Mouse (Mus musculus) lung, embryonic 15.5 days (tissue): ENCODE results near the gene Rtf1. TPM values are rescaled to one million over a fixed set of nuclear protein-coding genes. Genes with fewer than 3 reads are reported as not detected.
"Not testable (repeated sequence)": the region's sequence is repeated elsewhere in the genome, so short reads cannot be mapped to it uniquely, and the experiment has no call there.

Source experiments
- ATAC-seq: fragments of 200-750 bp; cut with Nextera tagmentation; 2 replicates; pipeline ENCODE4 v1.8.0; 2017; ENCODE audit warnings: moderate number of reproducible peaks, borderline replicate concordance; ENCODE audit not compliant: low FRiP score, low TSS enrichment; ENCODE audit errors: extremely low read depth
- H3K27ac ChIP-seq: fragments of 300-500 bp; sonication (generic); 2 replicates; pipeline ENCODE4 v1.5.1; 2015; ENCODE audit warnings: moderate library complexity, mild to moderate bottlenecking, inconsistent platforms
- H3K27me3 ChIP-seq: fragments of 300-500 bp; sonication (generic); 2 replicates; pipeline ENCODE4 v1.6.1; 2015; ENCODE audit warnings: inconsistent platforms
- H3K36me3 ChIP-seq: fragments of 300-500 bp; sonication (generic); 2 replicates; pipeline ENCODE4 v1.6.1; 2015; ENCODE audit warnings: inconsistent platforms
- H3K4me1 ChIP-seq: fragments of 300-500 bp; sonication (generic); 2 replicates; pipeline ENCODE4 v1.6.1; 2015; ENCODE audit warnings: inconsistent platforms
- H3K4me2 ChIP-seq: fragments of 300-500 bp; sonication (generic); 2 replicates; pipeline ENCODE4 v1.6.1; 2015; ENCODE audit warnings: inconsistent platforms, mild to moderate bottlenecking, moderate library complexity
- H3K4me3 ChIP-seq: fragments of 300-500 bp; sonication (generic); 2 replicates; pipeline ENCODE4 v1.5.1; 2015; ENCODE audit warnings: mild to moderate bottlenecking, inconsistent platforms
- H3K9ac ChIP-seq: fragments of 300-500 bp; sonication (generic); 2 replicates; pipeline ENCODE4 v1.6.1; 2015; ENCODE audit warnings: inconsistent platforms
- H3K9me3 ChIP-seq: fragments of 300-500 bp; sonication (generic); 2 replicates; pipeline ENCODE4 v1.6.1; 2016; ENCODE audit warnings: inconsistent platforms
- WGBS: fragments of 180-500 bp; shearing (Covaris S2); methylation state at CpG from one replicate; pipeline ENCODE4 v1.1.7; 2015; 5-methylcytosine and 5-hydroxymethylcytosine counted together
- polyA plus RNA-seq: library from polyadenylated mRNA; unstranded; fragments of >200 nt; fragmentation: Nextera tagmentation; extraction: Ambion mirVana; gene quantifications from 2 replicates; pipeline ENCODE4 v1.2.1, GENCODE M21; 2015

Gene Rtf1
- polyA plus RNA-seq, 1 experiment from 2014 or later = 33.9 TPM

GRCm38 (mm10) chr2:119694826-119695225 is 20.0 kb downstream of the Rtf1 start:
- Histone ChIP-seq H3K27me3 (no peaks in the 10 kb centered on the region), H3K4me1 (no peaks in the 10 kb centered on the region), H3K27ac (no peak overlapping the region), H3K4me2 (no peak overlapping the region), H3K9me3 (no peaks in the 10 kb centered on the region), H3K36me3 (peaks cover 12% of the 10 kb centered on the region; the same call in 1 of the 2 replicates), H3K9ac (no peak overlapping the region), H3K4me3 (no peak overlapping the region)
- no peak for ATAC-seq
- WGBS = 88% methylated on average over 2 of the region's 2 CpGs

DNA sequence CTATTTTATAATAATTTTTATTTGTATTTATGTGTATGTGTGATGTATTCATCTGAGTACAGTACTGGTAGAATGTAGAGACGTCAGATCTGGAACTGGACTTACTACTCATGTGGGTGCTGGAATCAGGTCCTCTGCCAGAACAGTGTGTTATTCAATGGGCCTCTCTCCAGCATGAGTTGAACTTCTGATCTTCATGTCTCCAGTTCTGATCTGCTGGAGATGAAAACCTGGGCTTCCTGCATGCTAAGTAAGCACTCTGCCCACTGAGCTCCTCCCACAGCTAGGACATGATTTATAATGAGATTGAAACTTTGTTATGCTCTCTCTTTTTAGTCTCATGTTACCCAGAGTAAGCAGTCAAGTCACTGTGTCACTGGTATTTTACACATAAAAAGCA is 21.2 kb downstream of the Rtf1 start:
- 72% methylated on average over 1 of the region's 1 CpGs for WGBS
- no peaks in the 10 kb centered on the region for H3K4me1 ChIP-seq
- no peak for ATAC-seq
- H3K9me3 ChIP-seq = no peaks in the 10 kb centered on the region
- H3K9ac ChIP-seq = no peak overlapping the region
- no peak overlapping the region for H3K27ac ChIP-seq
- no peak overlapping the region for H3K4me3 ChIP-seq
- peaks cover 12% of the 10 kb centered on the region; the same call in 1 of the 2 replicates for H3K36me3 ChIP-seq
- H3K27me3 ChIP-seq = no peaks in the 10 kb centered on the region
- no peak overlapping the region for H3K4me2 ChIP-seq

DNA sequence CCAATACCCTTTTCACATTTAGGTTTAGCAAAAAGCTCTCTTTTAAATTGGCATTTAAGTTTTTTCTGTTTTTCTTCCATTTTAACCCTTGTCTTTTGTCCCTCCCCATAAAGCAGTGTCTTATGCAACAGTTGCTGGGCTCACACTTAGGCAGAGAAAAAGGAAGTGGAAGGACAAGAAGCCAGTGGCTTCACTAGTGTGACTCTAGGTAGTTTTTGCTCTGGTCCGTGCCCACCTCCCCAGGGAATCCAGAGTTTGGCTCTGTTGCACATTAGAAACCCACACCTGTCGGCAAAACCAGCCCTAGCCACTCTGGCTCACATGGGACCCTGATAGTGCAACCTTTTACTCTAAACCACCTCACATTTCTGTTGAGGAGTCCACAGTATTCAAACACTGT is 23.6 kb downstream of the Rtf1 start:
- WGBS = 88% methylated on average over 2 of the region's 2 CpGs
- no peak overlapping the region for H3K4me3 ChIP-seq
- no peak overlapping the region for H3K27ac ChIP-seq
- no peaks in the 10 kb centered on the region for H3K4me1 ChIP-seq
- no peaks in the 10 kb centered on the region for H3K9me3 ChIP-seq
- H3K36me3 ChIP-seq = peaks cover 10% of the 10 kb centered on the region; the same call in 1 of the 2 replicates
- H3K27me3 ChIP-seq = no peaks in the 10 kb centered on the region
- no peak overlapping the region for H3K4me2 ChIP-seq
- no peak overlapping the region for H3K9ac ChIP-seq
- no peak for ATAC-seq

DNA sequence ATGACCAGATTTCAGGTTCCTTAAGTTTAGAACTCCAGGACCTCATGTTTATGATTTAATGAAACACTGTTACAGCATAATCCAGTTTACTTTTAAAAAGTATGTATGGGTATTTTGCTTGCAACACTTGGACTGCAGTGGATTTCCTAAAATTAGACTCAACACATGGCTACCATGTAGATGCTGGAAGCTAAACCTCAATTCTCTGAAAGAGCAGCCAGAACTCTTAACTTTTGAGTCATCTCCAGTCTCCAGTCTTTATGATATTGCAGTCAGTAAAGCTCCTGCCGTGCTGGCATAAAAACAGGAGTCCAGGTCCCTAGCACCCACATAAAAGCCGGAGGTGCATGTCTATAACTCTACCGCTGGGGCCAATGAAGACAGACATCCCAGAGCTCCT is 25.1 kb downstream of the Rtf1 start:
- no peaks in the 10 kb centered on the region for H3K27me3 ChIP-seq
- no peak overlapping the region for H3K4me3 ChIP-seq
- ATAC-seq = no peak
- WGBS = 89% methylated on average over 3 of the region's 3 CpGs
- H3K36me3 ChIP-seq = peaks cover 8% of the 10 kb centered on the region; the same call in 1 of the 2 replicates
- no peak overlapping the region for H3K9ac ChIP-seq
- H3K4me1 ChIP-seq = no peaks in the 10 kb centered on the region
- no peak overlapping the region for H3K27ac ChIP-seq
- H3K4me2 ChIP-seq = no peak overlapping the region
- no peaks in the 10 kb centered on the region for H3K9me3 ChIP-seq

DNA sequence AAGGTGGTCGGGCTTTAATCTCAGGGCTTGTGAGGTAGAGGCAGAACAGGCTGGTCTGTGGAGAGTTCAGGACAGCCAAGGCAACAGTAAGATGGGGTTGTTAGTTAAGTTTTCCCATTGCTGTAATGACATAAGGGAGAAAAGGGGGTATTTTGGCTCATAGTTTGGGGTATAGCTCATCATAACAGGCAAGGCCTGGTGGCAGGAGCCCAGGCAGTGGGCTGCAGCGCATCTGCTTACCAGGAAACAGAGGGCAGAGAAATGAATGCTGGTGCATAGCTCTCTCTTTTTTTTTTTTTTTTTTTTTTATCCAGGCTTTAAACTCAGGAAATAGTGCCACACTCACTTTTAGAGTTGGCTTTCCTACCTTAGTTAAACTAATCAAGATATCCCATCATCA is 28.3 kb downstream of the Rtf1 start:
- H3K4me1 ChIP-seq = no peaks in the 10 kb centered on the region
- no peak overlapping the region for H3K4me3 ChIP-seq
- H3K9ac ChIP-seq = no peak overlapping the region
- 92% methylated on average over 2 of the region's 2 CpGs for WGBS
- ATAC-seq = no peak
- H3K36me3 ChIP-seq = peaks cover 28% of the 10 kb centered on the region
- no peak overlapping the region for H3K4me2 ChIP-seq
- no peak overlapping the region for H3K27ac ChIP-seq
- H3K9me3 ChIP-seq = no peaks in the 10 kb centered on the region
- no peaks in the 10 kb centered on the region for H3K27me3 ChIP-seq

DNA sequence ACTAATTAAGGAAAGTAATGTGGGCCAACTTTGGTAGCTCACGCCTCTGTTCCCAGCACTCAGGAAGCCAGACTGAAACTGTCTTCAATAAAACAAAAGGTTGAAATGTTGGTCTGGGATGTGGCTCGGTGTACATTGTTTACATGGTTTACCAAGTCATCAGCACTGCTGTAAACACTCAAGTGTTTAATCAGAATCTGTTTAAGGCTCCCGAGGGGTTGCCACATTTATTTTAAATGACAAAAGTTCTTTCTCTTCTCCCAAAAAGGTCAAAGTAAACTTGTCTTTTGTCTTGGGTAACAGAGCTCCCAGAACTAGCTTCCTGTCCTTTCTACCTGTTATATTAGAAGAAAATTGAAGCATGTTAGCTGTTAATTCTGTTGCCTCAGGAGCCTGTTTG is 32.8 kb downstream of the Rtf1 start:
- Histone ChIP-seq H3K36me3 (peaks cover 55% of the 10 kb centered on the region), H3K4me2 (no peak overlapping the region), H3K9me3 (no peaks in the 10 kb centered on the region), H3K27ac (no peak overlapping the region), H3K4me3 (no peak overlapping the region), H3K9ac (no peak overlapping the region), H3K4me1 (no peaks in the 10 kb centered on the region), H3K27me3 (no peaks in the 10 kb centered on the region)
- 73% methylated on average over 3 of the region's 3 CpGs for WGBS
- no peak for ATAC-seq

DNA sequence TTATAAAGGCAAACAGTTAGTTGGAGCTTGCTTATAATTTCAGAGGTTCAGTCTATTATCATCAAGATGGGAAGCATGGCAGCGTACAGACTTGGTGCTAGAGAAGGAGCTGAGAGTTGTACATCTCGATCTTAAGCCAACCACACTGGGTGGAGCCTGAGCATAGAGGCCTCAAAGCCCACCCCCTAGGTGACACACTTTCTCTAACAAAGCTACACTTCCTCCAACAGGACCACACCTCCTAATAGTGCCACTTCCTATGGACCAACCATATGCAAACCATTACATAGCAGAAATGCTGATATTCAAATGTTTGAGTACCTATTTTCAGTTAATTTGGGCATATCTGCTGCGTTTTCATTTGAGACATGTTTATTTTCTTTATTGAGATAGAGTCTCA is 35.1 kb downstream of the Rtf1 start:
- Histone ChIP-seq H3K27ac (no peak overlapping the region), H3K9ac (no peak overlapping the region), H3K36me3 (peaks cover 61% of the 10 kb centered on the region), H3K4me3 (no peak overlapping the region), H3K9me3 (no peaks in the 10 kb centered on the region), H3K4me2 (no peak overlapping the region), H3K4me1 (no peaks in the 10 kb centered on the region), H3K27me3 (no peaks in the 10 kb centered on the region)
- WGBS = 89% methylated on average over 3 of the region's 3 CpGs
- no peak for ATAC-seq

- not testable (repeated sequence) for ATAC-seq, H3K4me2 ChIP-seq, H3K27me3 ChIP-seq, H3K9me3 ChIP-seq, H3K4me1 ChIP-seq, H3K9ac ChIP-seq, H3K4me3 ChIP-seq, H3K27ac ChIP-seq
- 84% methylated on average over 2 of the region's 2 CpGs for WGBS
- H3K36me3 ChIP-seq = peaks cover 61% of the 10 kb centered on the region
These were observed 41.0 kb downstream of the Rtf1 start for GRCm38 (mm10) chr2:119715868-119716267.

DNA sequence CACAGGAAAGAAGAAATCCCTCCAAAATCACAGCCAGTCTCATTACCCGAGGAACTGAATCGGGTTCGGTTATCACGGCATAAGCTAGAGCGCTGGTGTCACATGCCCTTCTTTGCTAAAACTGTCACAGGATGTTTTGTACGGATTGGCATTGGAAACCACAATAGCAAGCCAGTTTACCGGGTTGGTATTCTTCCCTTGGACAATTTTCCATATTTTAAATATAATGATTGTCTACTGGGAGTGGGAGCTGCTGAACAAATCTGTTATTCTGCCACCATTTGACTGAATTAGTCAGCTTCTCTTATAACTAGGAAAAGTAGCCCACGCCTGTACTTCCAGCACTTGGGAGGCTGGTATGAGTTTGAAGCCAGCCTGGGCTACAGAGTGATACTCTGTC is 46.2 kb downstream of the Rtf1 start:
- H3K4me1 ChIP-seq = no peaks in the 10 kb centered on the region
- no peaks in the 10 kb centered on the region for H3K27me3 ChIP-seq
- no peak overlapping the region for H3K4me2 ChIP-seq
- no peak for ATAC-seq
- H3K4me3 ChIP-seq = no peak overlapping the region
- WGBS = 95% methylated on average over 8 of the region's 8 CpGs
- H3K36me3 ChIP-seq = peaks cover 79% of the 10 kb centered on the region
- no peak overlapping the region for H3K27ac ChIP-seq
- H3K9ac ChIP-seq = no peak overlapping the region
- no peaks in the 10 kb centered on the region for H3K9me3 ChIP-seq

DNA sequence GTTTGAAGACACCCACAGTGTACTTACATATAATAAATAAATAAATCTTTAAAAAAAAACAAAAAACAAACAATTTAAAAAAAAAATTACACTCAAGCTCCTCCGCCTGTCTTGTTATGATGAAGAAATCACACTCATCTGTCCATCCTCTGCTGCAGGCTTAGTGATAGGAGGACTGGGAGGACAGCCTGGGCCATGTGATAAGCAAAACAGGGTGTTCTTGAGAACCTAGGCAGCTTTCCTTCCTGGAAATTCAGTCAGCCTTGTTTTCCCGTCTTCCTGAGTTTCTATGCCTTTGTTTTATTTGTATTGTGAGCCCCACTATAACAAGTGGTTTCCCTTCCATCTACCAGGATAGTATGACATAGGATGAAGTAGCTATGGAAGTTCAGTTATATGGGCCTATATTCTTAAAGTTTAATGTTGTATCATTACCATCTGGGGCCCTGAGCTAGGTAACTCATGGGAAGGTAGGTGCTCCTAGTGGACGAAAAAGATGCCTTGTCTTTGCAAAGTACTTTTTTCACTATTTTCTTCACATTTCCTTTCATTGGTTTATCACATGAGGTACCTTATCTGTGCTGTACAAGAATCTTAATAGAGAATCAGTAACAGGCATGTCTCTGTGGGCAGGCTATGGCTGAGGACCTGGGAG is 53.0 kb downstream of the Rtf1 start:
- H3K27me3 ChIP-seq = no peaks in the 10 kb centered on the region
- WGBS = 89% methylated on average over 3 of the region's 3 CpGs

DNA sequence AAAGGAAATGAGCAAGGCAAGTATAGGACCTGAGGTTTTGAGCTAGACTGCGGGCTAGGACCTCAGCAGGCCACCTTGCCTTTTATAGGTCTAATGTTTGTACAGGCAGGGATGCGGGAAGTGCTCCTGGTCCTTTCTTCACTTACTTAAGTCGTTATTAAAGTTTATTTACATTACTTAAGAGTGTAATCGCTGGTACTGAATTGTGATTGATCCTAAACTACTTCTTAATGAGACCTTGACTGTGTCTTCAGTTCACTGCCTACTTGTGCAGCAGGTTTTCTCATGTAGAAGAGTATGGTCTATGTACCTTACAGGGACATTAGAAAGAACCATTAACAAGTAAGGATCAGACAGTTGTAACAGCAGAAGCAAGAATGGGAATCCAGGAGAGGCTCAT is 55.9 kb downstream of the Rtf1 start:
- WGBS = 72% methylated on average over 4 of the region's 4 CpGs

More for the DNA sequence above, 53.0 kb downstream of the Rtf1 start:
- H3K27ac ChIP-seq = no peak overlapping the region
- H3K4me3 ChIP-seq = no peak overlapping the region
- no peaks in the 10 kb centered on the region for H3K9me3 ChIP-seq
- no peak overlapping the region for H3K9ac ChIP-seq
- H3K36me3 ChIP-seq = peaks cover 90% of the 10 kb centered on the region
- no peaks in the 10 kb centered on the region for H3K4me1 ChIP-seq
- H3K4me2 ChIP-seq = no peak overlapping the region
- ATAC-seq = no peak

DNA sequence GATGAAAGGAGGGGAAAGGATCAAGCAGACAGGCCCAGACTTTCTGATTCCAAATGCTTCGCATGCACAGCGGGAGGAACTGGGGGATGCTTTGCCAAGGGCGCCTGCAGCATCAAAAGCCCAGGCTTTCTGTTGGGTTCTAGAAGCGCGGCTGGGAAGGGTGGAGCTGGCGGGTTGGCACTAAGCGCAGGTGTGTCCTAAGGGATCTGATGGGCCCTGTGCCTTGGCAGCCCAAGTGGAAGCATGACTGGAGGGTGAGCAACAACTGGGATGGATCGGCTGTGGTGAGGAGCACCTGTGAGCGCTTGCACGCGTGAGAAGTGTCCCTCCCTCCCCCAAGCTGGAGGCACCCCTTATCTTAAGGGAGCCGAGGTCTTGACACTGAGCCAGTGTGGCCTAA is 62.3 kb downstream of the Rtf1 start:
- H3K27ac ChIP-seq = no peak overlapping the region
- no peak overlapping the region for H3K9ac ChIP-seq
- H3K4me1 ChIP-seq = peaks cover 6% of the 10 kb centered on the region
- no peaks in the 10 kb centered on the region for H3K9me3 ChIP-seq
- H3K36me3 ChIP-seq = peaks cover 20% of the 10 kb centered on the region
- no peak overlapping the region for H3K4me3 ChIP-seq
- H3K4me2 ChIP-seq = no peak overlapping the region
- H3K27me3 ChIP-seq = no peaks in the 10 kb centered on the region; the same call in 1 of the 2 replicates
- 14% methylated on average over 12 of the region's 12 CpGs for WGBS
- ATAC-seq = no peak

More for the DNA sequence above, 55.9 kb downstream of the Rtf1 start:
- ATAC-seq = no peak
- Histone ChIP-seq H3K36me3 (peaks cover 81% of the 10 kb centered on the region), H3K4me3 (no peak overlapping the region), H3K27ac (no peak overlapping the region), H3K9me3 (no peaks in the 10 kb centered on the region), H3K9ac (no peak overlapping the region), H3K4me1 (no peaks in the 10 kb centered on the region), H3K4me2 (no peak overlapping the region), H3K27me3 (no peaks in the 10 kb centered on the region)

DNA sequence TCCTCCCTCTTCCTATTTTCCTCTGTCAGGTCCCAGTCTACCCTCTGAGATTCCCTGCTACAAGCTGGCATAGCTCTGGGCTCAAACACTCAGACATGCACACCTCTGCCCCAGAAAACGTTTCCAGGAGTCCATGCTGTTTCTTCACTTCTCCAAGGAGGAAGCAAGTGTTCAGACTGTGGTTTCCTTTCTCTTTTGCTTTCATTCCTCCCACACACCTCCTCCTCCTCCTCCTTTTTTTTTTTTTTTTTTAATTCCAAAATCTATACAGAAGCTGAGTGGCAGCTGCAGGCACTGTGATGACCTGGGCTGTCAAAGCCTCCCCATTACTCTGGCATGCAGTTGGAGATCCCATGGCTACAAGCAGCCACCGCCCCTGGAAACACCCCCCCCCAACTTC is 65.7 kb downstream of the Rtf1 start:
- H3K4me1 ChIP-seq = peaks cover 33% of the 10 kb centered on the region
- WGBS = 32% methylated on average over 2 of the region's 2 CpGs
- peaks cover 29% of the 10 kb centered on the region for H3K27me3 ChIP-seq

More for the DNA sequence above, 65.7 kb downstream of the Rtf1 start:
- H3K9me3 ChIP-seq = no peaks in the 10 kb centered on the region
- H3K36me3 ChIP-seq = no peaks in the 10 kb centered on the region
- no peak for ATAC-seq
- peak overlapping the region; percentile 99; the same call in 1 of the 2 replicates for H3K4me2 ChIP-seq
- no peak overlapping the region for H3K9ac ChIP-seq
- H3K4me3 ChIP-seq = no peak overlapping the region
- H3K27ac ChIP-seq = no peak overlapping the region
